Mouse (Mus musculus) ES-Bruce4 (cell line): ENCODE results near the gene Tuba1a. TPM values are rescaled to one million over a fixed set of nuclear protein-coding genes. Genes with fewer than 3 reads are reported as not detected.
"Not testable (repeated sequence)": the region's sequence is repeated elsewhere in the genome, so short reads cannot be mapped to it uniquely, and the experiment has no call there.

Source experiments
- H3K27ac ChIP-seq: 2 replicates; pipeline ENCODE4 v1.5.1; 2012; ENCODE audit warnings: low read length, inconsistent platforms; ENCODE audit not compliant: insufficient read depth
- H3K27me3 ChIP-seq: 2 replicates; pipeline ENCODE4 v1.6.1; 2012; ENCODE audit warnings: mild to moderate bottlenecking, low read length, inconsistent platforms; ENCODE audit not compliant: control insufficient read depth, poor library complexity, insufficient read depth, severe bottlenecking
- H3K36me3 ChIP-seq: 2 replicates; pipeline ENCODE4 v1.6.1; 2012; ENCODE audit warnings: inconsistent platforms, mild to moderate bottlenecking, low read length, moderate library complexity; ENCODE audit not compliant: control insufficient read depth, poor library complexity, insufficient read depth, severe bottlenecking
- H3K4me1 ChIP-seq: one replicate; pipeline ENCODE4 v1.8.1; 2011; ENCODE audit warnings: low read length; ENCODE audit not compliant: control insufficient read depth, insufficient read depth
- H3K4me3 ChIP-seq: 2 replicates; pipeline ENCODE4 v1.5.1; 2011; ENCODE audit warnings: low read depth, mild to moderate bottlenecking, low read length
- H3K9ac ChIP-seq: 2 replicates; pipeline ENCODE4 v1.6.1; 2012; ENCODE audit warnings: low read depth, mild to moderate bottlenecking, inconsistent platforms; ENCODE audit not compliant: poor library complexity, severe bottlenecking
- H3K9me3 ChIP-seq: replicated peaks from 2 replicates; pipeline ENCODE4 v1.6.1; 2012; ENCODE audit warnings: mild to moderate bottlenecking, low read length, inconsistent platforms; ENCODE audit not compliant: control insufficient read depth, poor library complexity, insufficient read depth, severe bottlenecking
- CTCF ChIP-seq: IDR thresholded peaks from one replicate; pipeline ENCODE4 v1.8.1; 2011; ENCODE audit warnings: low read depth, low read length
- EP300 ChIP-seq: IDR thresholded peaks from 2 replicates; pipeline ENCODE4 v1.6.1; 2011; ENCODE audit warnings: low read depth, low read length; ENCODE audit not compliant: insufficient read depth
- POLR2A ChIP-seq: IDR thresholded peaks from one replicate; pipeline ENCODE4 v1.8.1; 2011; ENCODE audit warnings: low read length; ENCODE audit not compliant: insufficient read depth
- polyA plus RNA-seq: library from polyadenylated mRNA; stranded (reverse); fragments of >200 nt; gene quantifications from 2 replicates; pipeline ENCODE4 v1.2.4, GENCODE M21; 2011; ENCODE audit warnings: low read depth; ENCODE audit not compliant: missing spikeins, insufficient read depth, insufficient read length

The Tuba1a gene
- polyA plus RNA-seq, 1 experiment: 700 TPM

- TF ChIP-seq POLR2A (peak; percentile 55), EP300 (peak; percentile 32; the same call in 1 of the 2 replicates)
- not testable (repeated sequence) for H3K27me3 ChIP-seq, H3K36me3 ChIP-seq, H3K4me1 ChIP-seq, H3K9me3 ChIP-seq
- peak overlapping the region; percentile 28 for H3K27ac ChIP-seq
- 0 out of 2 replicates have a peak overlapping the region, but pooled peaks have one; percentile 4 for H3K9ac ChIP-seq
- H3K4me3 ChIP-seq: peak overlapping the region; percentile 4; the same call in 1 of the 2 replicates
Observed at GRCm38 (mm10) chr15:98971576-98972320, 18.2 kb upstream of the Tuba1a start.

DNA sequence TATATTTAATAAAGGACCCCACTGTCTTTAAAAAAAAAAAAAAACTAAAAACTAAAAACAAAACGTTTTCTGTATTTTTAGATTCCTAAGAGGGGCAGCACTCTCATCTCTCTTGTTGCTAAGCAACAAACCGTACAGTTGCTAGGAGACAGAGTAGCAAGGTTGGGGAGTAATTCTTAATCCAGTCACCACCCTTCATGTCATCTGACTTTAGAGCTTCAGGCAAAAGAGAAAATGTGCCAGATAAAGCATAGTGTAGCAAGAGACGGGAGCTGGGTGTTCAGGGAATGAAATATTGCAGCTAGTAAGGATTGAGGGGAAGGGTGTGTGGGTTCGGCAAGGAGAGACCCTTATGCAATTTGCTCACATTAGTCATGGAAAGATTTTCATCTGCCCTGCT lies 17.6 kb upstream of the Tuba1a start:
- H3K36me3 ChIP-seq: no peaks in the 10 kb centered on the region
- H3K4me1 ChIP-seq: no peaks in the 10 kb centered on the region
- 0 out of 2 replicates have a peak overlapping the region, but pooled peaks have one; percentile 4 for H3K9ac ChIP-seq
- H3K27me3 ChIP-seq: no peaks in the 10 kb centered on the region
- TF ChIP-seq POLR2A: no peak
- TF ChIP-seq CTCF: no peak
- no peak for TF ChIP-seq EP300
- no peaks in the 10 kb centered on the region for H3K9me3 ChIP-seq
- no peak overlapping the region for H3K4me3 ChIP-seq
- H3K27ac ChIP-seq: peak overlapping the region; percentile 28

- Histone ChIP-seq H3K27me3 (no peaks in the 10 kb centered on the region), H3K4me3 (no peak overlapping the region), H3K4me1 (no peaks in the 10 kb centered on the region), H3K9me3 (no peaks in the 10 kb centered on the region), H3K27ac (peak overlapping the region; percentile 90), H3K9ac (0 out of 2 replicates have a peak overlapping the region, but pooled peaks have one; percentile 8), H3K36me3 (no peaks in the 10 kb centered on the region)
- TF ChIP-seq EP300: peak; percentile 78
- TF ChIP-seq POLR2A: no peak
Observed at GRCm38 (mm10) chr15:98969372-98970101, 16.0 kb upstream of the Tuba1a start.

DNA sequence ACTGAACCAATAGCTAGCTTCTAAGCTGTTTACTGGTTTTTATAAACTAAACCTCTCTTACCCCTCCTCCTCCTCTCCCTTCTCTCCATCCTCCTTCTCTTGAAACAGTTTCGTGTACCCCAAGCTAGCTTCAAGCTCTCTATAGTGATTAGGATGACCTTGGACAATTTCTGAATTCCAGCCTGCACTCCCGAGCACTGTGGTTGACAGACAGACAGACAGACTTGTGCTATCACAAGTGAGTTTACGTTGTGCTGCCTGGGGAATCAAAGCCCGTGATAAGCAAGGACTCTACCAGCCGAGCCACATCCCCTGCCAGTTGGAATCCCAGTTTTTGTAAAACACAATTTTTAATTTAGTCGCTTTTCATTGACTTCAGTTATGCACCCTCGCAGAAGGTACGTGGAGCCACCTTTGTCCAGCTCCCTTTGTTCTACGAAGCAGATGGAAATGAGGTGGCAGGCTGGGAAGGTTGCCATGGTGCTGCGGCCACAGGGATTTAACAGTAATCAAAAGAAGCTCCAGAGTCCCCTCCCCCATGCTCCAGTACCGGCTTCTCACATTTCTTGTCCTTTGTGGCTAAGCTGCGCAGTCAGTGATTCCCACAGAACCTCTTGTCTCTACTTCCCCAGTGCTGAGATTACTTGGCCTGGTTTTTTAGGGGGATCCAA lies 15.3 kb upstream of the Tuba1a start:
- no peaks in the 10 kb centered on the region for H3K27me3 ChIP-seq
- H3K9me3 ChIP-seq: no peaks in the 10 kb centered on the region
- no peaks in the 10 kb centered on the region for H3K36me3 ChIP-seq
- 0 out of 2 replicates have a peak overlapping the region, but pooled peaks have one; percentile 18 for H3K9ac ChIP-seq
- H3K4me1 ChIP-seq: no peaks in the 10 kb centered on the region
- no peak for TF ChIP-seq CTCF
- TF ChIP-seq EP300: peak; percentile 83; the same call in 1 of the 2 replicates
- TF ChIP-seq POLR2A: no peak
- peak overlapping the region; percentile 23 for H3K4me3 ChIP-seq
- peak overlapping the region; percentile 93 for H3K27ac ChIP-seq

GRCm38 (mm10) chr15:98959531-98959930 lies 6.0 kb upstream of the Tuba1a start:
- H3K4me1 ChIP-seq: no peaks in the 10 kb centered on the region
- H3K27ac ChIP-seq: no peak overlapping the region
- H3K9ac ChIP-seq: no peak overlapping the region
- no peak overlapping the region for H3K4me3 ChIP-seq
- H3K9me3 ChIP-seq: no peaks in the 10 kb centered on the region
- TF ChIP-seq EP300: no peak
- TF ChIP-seq CTCF: no peak
- no peak for TF ChIP-seq POLR2A
- H3K36me3 ChIP-seq: no peaks in the 10 kb centered on the region
- no peaks in the 10 kb centered on the region for H3K27me3 ChIP-seq
